Mouse (Mus musculus): Measurements from ENCODE around the gene Fam120a. TPM values are rescaled to one million over a fixed set of nuclear protein-coding genes. Genes with fewer than 3 reads are reported as not detected.

The Fam120a gene
- polyA plus RNA-seq, 1 experiment from 2014 or later = 22.5 TPM

GRCm38 (mm10) chr13:48850326-48850725, 117.5 kb downstream of the Fam120a start:
- WGBS = 93% methylated on average over 2 of the region's 2 CpGs
- no peak for DNase-seq (ENCODE audit: low spot score)
- ATAC-seq (replicated peaks; ENCODE audit: low FRiP score) = no peak

GRCm38 (mm10) chr13:48849155-48849554, 118.7 kb downstream of the Fam120a start:
- ATAC-seq (replicated peaks; ENCODE audit: low FRiP score) = no peak
- Histone ChIP-seq H3K9me3 (ENCODE audit: control insufficient read depth, low read length) (no peaks in the 10 kb centered on the region), H3K4me1 (replicated peaks; ENCODE audit: control insufficient read depth, insufficient read depth, low read length) (no peaks in the 10 kb centered on the region; the same call in 1 of the 2 replicates), H3K9ac (ENCODE audit: low read length) (no peak overlapping the region; the same call in 1 of the 2 replicates), H3K36me3 (ENCODE audit: control insufficient read depth, insufficient read depth, low read length) (no peaks in the 10 kb centered on the region), H3K4me2 (ENCODE audit: low read depth, low read length, severe bottlenecking) (no peak overlapping the region), H3K4me3 (ENCODE audit: low read depth, low read length) (no peak overlapping the region), H3K27me3 (ENCODE audit: control insufficient read depth, insufficient read depth, low read length) (no peaks in the 10 kb centered on the region), H3K27ac (ENCODE audit: low read depth, low read length) (no peak overlapping the region)
- no peak for DNase-seq (ENCODE audit: low spot score)
- 47% methylated on average over 3 of the region's 3 CpGs for WGBS

More at GRCm38 (mm10) chr13:48850326-48850725, 117.5 kb downstream of the Fam120a start:
- Histone ChIP-seq H3K4me3 (ENCODE audit: low read depth, low read length) (no peak overlapping the region), H3K27me3 (ENCODE audit: control insufficient read depth, insufficient read depth, low read length) (no peaks in the 10 kb centered on the region), H3K36me3 (ENCODE audit: control insufficient read depth, insufficient read depth, low read length) (no peaks in the 10 kb centered on the region), H3K4me1 (replicated peaks; ENCODE audit: control insufficient read depth, insufficient read depth, low read length) (no peaks in the 10 kb centered on the region; the same call in 1 of the 2 replicates), H3K4me2 (ENCODE audit: low read depth, low read length, severe bottlenecking) (no peak overlapping the region), H3K9me3 (ENCODE audit: control insufficient read depth, low read length) (no peaks in the 10 kb centered on the region), H3K9ac (ENCODE audit: low read length) (no peak overlapping the region), H3K27ac (ENCODE audit: low read depth, low read length) (no peak overlapping the region)

- Histone ChIP-seq H3K4me1 (replicated peaks; ENCODE audit: control insufficient read depth, insufficient read depth, low read length) (no peaks in the 10 kb centered on the region), H3K4me3 (ENCODE audit: low read depth, low read length) (no peak overlapping the region), H3K27me3 (ENCODE audit: control insufficient read depth, insufficient read depth, low read length) (no peaks in the 10 kb centered on the region), H3K9me3 (ENCODE audit: control insufficient read depth, low read length) (no peaks in the 10 kb centered on the region), H3K9ac (ENCODE audit: low read length) (no peak overlapping the region), H3K27ac (ENCODE audit: low read depth, low read length) (no peak overlapping the region), H3K4me2 (ENCODE audit: low read depth, low read length, severe bottlenecking) (no peak overlapping the region), H3K36me3 (ENCODE audit: control insufficient read depth, insufficient read depth, low read length) (no peaks in the 10 kb centered on the region)
- DNase-seq (ENCODE audit: low spot score) (no peak), ATAC-seq (replicated peaks; ENCODE audit: low FRiP score) (no peak)
- WGBS = 79% methylated on average over 4 of the region's 4 CpGs
These were observed 122.5 kb downstream of the Fam120a start for GRCm38 (mm10) chr13:48845308-48845707.

GRCm38 (mm10) chr13:48843530-48843929, 124.3 kb downstream of the Fam120a start:
- Histone ChIP-seq H3K27ac (ENCODE audit: low read depth, low read length) (no peak overlapping the region), H3K9ac (ENCODE audit: low read length) (no peak overlapping the region), H3K9me3 (ENCODE audit: control insufficient read depth, low read length) (no peaks in the 10 kb centered on the region), H3K4me3 (ENCODE audit: low read depth, low read length) (no peak overlapping the region), H3K4me2 (ENCODE audit: low read depth, low read length, severe bottlenecking) (no peak overlapping the region), H3K4me1 (replicated peaks; ENCODE audit: control insufficient read depth, insufficient read depth, low read length) (no peaks in the 10 kb centered on the region), H3K36me3 (ENCODE audit: control insufficient read depth, insufficient read depth, low read length) (no peaks in the 10 kb centered on the region), H3K27me3 (ENCODE audit: control insufficient read depth, insufficient read depth, low read length) (no peaks in the 10 kb centered on the region)
- ATAC-seq (replicated peaks; ENCODE audit: low FRiP score) = no peak
- 93% methylated on average over 1 of the region's 1 CpGs for WGBS
- no peak for DNase-seq (ENCODE audit: low spot score)

- H3K9me3 ChIP-seq (ENCODE audit: control insufficient read depth, low read length) = no peaks in the 10 kb centered on the region
- no peak overlapping the region for H3K4me3 ChIP-seq (ENCODE audit: low read depth, low read length)
- H3K4me2 ChIP-seq (ENCODE audit: low read depth, low read length, severe bottlenecking) = no peak overlapping the region
- H3K27ac ChIP-seq (ENCODE audit: low read depth, low read length) = no peak overlapping the region
- H3K4me1 ChIP-seq (replicated peaks; ENCODE audit: control insufficient read depth, insufficient read depth, low read length) = no peaks in the 10 kb centered on the region
- ATAC-seq (replicated peaks; ENCODE audit: low FRiP score) (no peak), DNase-seq (ENCODE audit: low spot score) (no peak)
- H3K27me3 ChIP-seq (ENCODE audit: control insufficient read depth, insufficient read depth, low read length) = no peaks in the 10 kb centered on the region
- H3K36me3 ChIP-seq (ENCODE audit: control insufficient read depth, insufficient read depth, low read length) = no peaks in the 10 kb centered on the region
- 80% methylated on average over 5 of the region's 5 CpGs for WGBS
- no peak overlapping the region for H3K9ac ChIP-seq (ENCODE audit: low read length)
These were observed 125.8 kb downstream of the Fam120a start for GRCm38 (mm10) chr13:48841905-48842592.

GRCm38 (mm10) chr13:48838284-48838683, 129.5 kb downstream of the Fam120a start:
- no peak overlapping the region for H3K4me3 ChIP-seq (ENCODE audit: low read depth, low read length)
- no peaks in the 10 kb centered on the region; the same call in 1 of the 2 replicates for H3K36me3 ChIP-seq (ENCODE audit: control insufficient read depth, insufficient read depth, low read length)
- no peak overlapping the region for H3K4me2 ChIP-seq (ENCODE audit: low read depth, low read length, severe bottlenecking)
- 90% methylated on average over 2 of the region's 2 CpGs for WGBS
- H3K9ac ChIP-seq (ENCODE audit: low read length) = no peak overlapping the region
- no peak overlapping the region for H3K27ac ChIP-seq (ENCODE audit: low read depth, low read length)
- no peak for ATAC-seq (replicated peaks; ENCODE audit: low FRiP score)
- H3K9me3 ChIP-seq (ENCODE audit: control insufficient read depth, low read length) = no peaks in the 10 kb centered on the region
- no peaks in the 10 kb centered on the region for H3K27me3 ChIP-seq (ENCODE audit: control insufficient read depth, insufficient read depth, low read length)
- no peaks in the 10 kb centered on the region for H3K4me1 ChIP-seq (replicated peaks; ENCODE audit: control insufficient read depth, insufficient read depth, low read length)
- DNase-seq (ENCODE audit: low spot score) = no peak

- no peak overlapping the region for H3K4me3 ChIP-seq (ENCODE audit: low read depth, low read length)
These were observed 130.3 kb downstream of the Fam120a start for GRCm38 (mm10) chr13:48837537-48837936.

GRCm38 (mm10) chr13:48830528-48831250, 137.1 kb downstream of the Fam120a start:
- WGBS = 84% methylated on average over 14 of the region's 14 CpGs
- Histone ChIP-seq H3K9me3 (ENCODE audit: control insufficient read depth, low read length) (no peaks in the 10 kb centered on the region), H3K27me3 (ENCODE audit: control insufficient read depth, insufficient read depth, low read length) (no peaks in the 10 kb centered on the region), H3K4me3 (ENCODE audit: low read depth, low read length) (no peak overlapping the region), H3K9ac (ENCODE audit: low read length) (no peak overlapping the region), H3K4me2 (ENCODE audit: low read depth, low read length, severe bottlenecking) (no peak overlapping the region), H3K4me1 (replicated peaks; ENCODE audit: control insufficient read depth, insufficient read depth, low read length) (no peaks in the 10 kb centered on the region), H3K27ac (ENCODE audit: low read depth, low read length) (no peak overlapping the region), H3K36me3 (ENCODE audit: control insufficient read depth, insufficient read depth, low read length) (peaks cover 15% of the 10 kb centered on the region; the same call in 1 of the 2 replicates)
- DNase-seq (ENCODE audit: low spot score) = no peak
- no peak for ATAC-seq (replicated peaks; ENCODE audit: low FRiP score)

More at GRCm38 (mm10) chr13:48837537-48837936, 130.3 kb downstream of the Fam120a start:
- Histone ChIP-seq H3K4me1 (replicated peaks; ENCODE audit: control insufficient read depth, insufficient read depth, low read length) (no peaks in the 10 kb centered on the region), H3K9ac (ENCODE audit: low read length) (no peak overlapping the region), H3K9me3 (ENCODE audit: control insufficient read depth, low read length) (no peaks in the 10 kb centered on the region), H3K27me3 (ENCODE audit: control insufficient read depth, insufficient read depth, low read length) (no peaks in the 10 kb centered on the region), H3K36me3 (ENCODE audit: control insufficient read depth, insufficient read depth, low read length) (no peaks in the 10 kb centered on the region; the same call in 1 of the 2 replicates), H3K27ac (ENCODE audit: low read depth, low read length) (no peak overlapping the region), H3K4me2 (ENCODE audit: low read depth, low read length, severe bottlenecking) (no peak overlapping the region)
- ATAC-seq (replicated peaks; ENCODE audit: low FRiP score) (no peak), DNase-seq (ENCODE audit: low spot score) (no peak)
- WGBS = 92% methylated on average over 6 of the region's 6 CpGs

Data from forebrain, embryonic 11.5 days (tissue).